Mouse (Mus musculus): ENCODE measurements at regions not wholly inside any gene's neighbourhood (a gene's known extent, or its start where the extent isn't known, plus 50 kb on each side); places are given as distances from the start of the nearest gene placed in this dataset.

- TF ChIP-seq CTCF (conservative IDR thresholded peaks at IDR 0.05; ENCODE audit: low read length) (no peak), POU5F1 (IDR thresholded peaks at IDR 0.05; ENCODE audit: borderline replicate concordance, low read length) (no peak), NANOG (IDR thresholded peaks at IDR 0.05; ENCODE audit: borderline replicate concordance, low read length) (no peak; the same call in 1 of the 2 replicates)
Measured at GRCm38 (mm10) chr9:91253886-91254285, 108.3 kb upstream of the Zic4 start.

All from E14TG2a.4 (cell line).